Mouse (Mus musculus) kidney, embryonic 14.5 days (tissue): ENCODE results near the gene Ctu2. TPM values are rescaled to one million over a fixed set of nuclear protein-coding genes. Genes with fewer than 3 reads are reported as not detected.

ENCODE experiments used
- ATAC-seq: fragments of 200-750 bp; cut with Nextera tagmentation; 2 replicates; pipeline ENCODE4 v1.8.0; 2017; ENCODE audit warnings: moderate number of reproducible peaks, mild to moderate bottlenecking, moderate TSS enrichment, moderate library complexity; ENCODE audit not compliant: low FRiP score, low TSS enrichment
- H3K27ac ChIP-seq: fragments of 300-500 bp; sonication (generic); 2 replicates; pipeline ENCODE4 v1.5.1; 2014; ENCODE audit warnings: low read depth, mild to moderate bottlenecking, low read length, moderate library complexity, mixed read lengths
- H3K27me3 ChIP-seq: fragments of 300-500 bp; sonication (generic); 2 replicates; pipeline ENCODE4 v1.6.1; 2014; ENCODE audit warnings: mild to moderate bottlenecking, low read length; ENCODE audit not compliant: control insufficient read depth, insufficient read depth
- H3K36me3 ChIP-seq: fragments of 300-500 bp; sonication (generic); 2 replicates; pipeline ENCODE4 v1.6.1; 2014; ENCODE audit warnings: low read length, mixed read lengths; ENCODE audit not compliant: control insufficient read depth, insufficient read depth
- H3K4me1 ChIP-seq: fragments of 300-500 bp; sonication (generic); 2 replicates; pipeline ENCODE4 v1.6.1; 2014; ENCODE audit warnings: low read length, mixed read lengths; ENCODE audit not compliant: control insufficient read depth, insufficient read depth
- H3K4me2 ChIP-seq: fragments of 300-500 bp; sonication (generic); replicated peaks from 2 replicates; pipeline ENCODE4 v1.6.1; 2014; ENCODE audit warnings: low read depth, mild to moderate bottlenecking, low read length
- H3K4me3 ChIP-seq: fragments of 300-500 bp; sonication (generic); 2 replicates; pipeline ENCODE4 v1.5.1; 2014; ENCODE audit warnings: mild to moderate bottlenecking, low read length
- H3K9ac ChIP-seq: fragments of 300-500 bp; sonication (generic); 2 replicates; pipeline ENCODE4 v1.6.1; 2014; ENCODE audit warnings: low read depth, mild to moderate bottlenecking, low read length, moderate library complexity
- H3K9me3 ChIP-seq: fragments of 300-500 bp; sonication (generic); 2 replicates; pipeline ENCODE4 v1.6.1; 2016; ENCODE audit warnings: low read length; ENCODE audit not compliant: control insufficient read depth
- WGBS: fragments of 180-500 bp; shearing (Covaris S2); extraction: QIAGEN DNeasy Blood & Tissue Kit; methylation state at CpG from one replicate; pipeline ENCODE4 v1.1.7; 2014; 5-methylcytosine and 5-hydroxymethylcytosine counted together
- polyA plus RNA-seq: library from polyadenylated mRNA; unstranded; fragments of >200 nt; fragmentation: Nextera tagmentation; extraction: Ambion mirVana; gene quantifications from 2 replicates; pipeline ENCODE4 v1.2.1, GENCODE M21; 2014

The Ctu2 gene
- polyA plus RNA-seq, 1 experiment from 2014 or later: 50.4 TPM

GRCm38 (mm10) chr8:122469965-122470364 is 6.0 kb upstream of the Ctu2 start:
- no peak overlapping the region for H3K4me2 ChIP-seq
- H3K27ac ChIP-seq: no peak overlapping the region
- no peaks in the 10 kb centered on the region for H3K9me3 ChIP-seq
- peaks cover 40% of the 10 kb centered on the region for H3K36me3 ChIP-seq
- H3K27me3 ChIP-seq: no peaks in the 10 kb centered on the region
- peaks cover 7% of the 10 kb centered on the region for H3K4me1 ChIP-seq
- WGBS: 82% methylated on average over 10 of the region's 10 CpGs
- ATAC-seq: no peak
- H3K4me3 ChIP-seq: no peak overlapping the region
- no peak overlapping the region for H3K9ac ChIP-seq

GRCm38 (mm10) chr8:122470691-122471090 is 5.3 kb upstream of the Ctu2 start:
- Histone ChIP-seq H3K4me1 (peaks cover 10% of the 10 kb centered on the region), H3K9ac (no peak overlapping the region), H3K27ac (no peak overlapping the region), H3K9me3 (no peaks in the 10 kb centered on the region), H3K4me3 (no peak overlapping the region), H3K36me3 (peaks cover 40% of the 10 kb centered on the region), H3K27me3 (no peaks in the 10 kb centered on the region), H3K4me2 (no peak overlapping the region)
- no peak for ATAC-seq
- 84% methylated on average over 5 of the region's 5 CpGs for WGBS

- Histone ChIP-seq H3K36me3 (peaks cover 32% of the 10 kb centered on the region), H3K27me3 (no peaks in the 10 kb centered on the region), H3K9me3 (no peaks in the 10 kb centered on the region), H3K4me2 (no peak overlapping the region), H3K4me3 (no peak overlapping the region), H3K4me1 (peaks cover 16% of the 10 kb centered on the region), H3K27ac (no peak overlapping the region), H3K9ac (no peak overlapping the region)
- no peak for ATAC-seq
- WGBS: 88% methylated on average over 8 of the region's 8 CpGs
These were observed 2.0 kb upstream of the Ctu2 start for GRCm38 (mm10) chr8:122473911-122474421.

- WGBS: 8% methylated on average over 16 of the region's 16 CpGs
- H3K27ac ChIP-seq: peak overlapping the region; percentile 52; the same call in 1 of the 2 replicates
These were observed 887 bp upstream of the Ctu2 start for GRCm38 (mm10) chr8:122474951-122475560.

GRCm38 (mm10) chr8:122482448-122482847 is 6.5 kb downstream of the Ctu2 start:
- 90% methylated on average over 8 of the region's 8 CpGs for WGBS
- no peaks in the 10 kb centered on the region for H3K27me3 ChIP-seq
- no peaks in the 10 kb centered on the region for H3K9me3 ChIP-seq
- no peaks in the 10 kb centered on the region for H3K4me1 ChIP-seq
- no peak overlapping the region for H3K4me2 ChIP-seq
- no peak overlapping the region for H3K27ac ChIP-seq
- no peak overlapping the region for H3K4me3 ChIP-seq
- no peak for ATAC-seq
- peaks cover 91% of the 10 kb centered on the region for H3K36me3 ChIP-seq
- no peak overlapping the region for H3K9ac ChIP-seq

More at GRCm38 (mm10) chr8:122474951-122475560, 887 bp upstream of the Ctu2 start:
- Histone ChIP-seq H3K4me2 (peak overlapping the region; percentile 91), H3K9me3 (no peaks in the 10 kb centered on the region), H3K36me3 (peaks cover 37% of the 10 kb centered on the region), H3K4me3 (peak overlapping the region; percentile 99), H3K27me3 (no peaks in the 10 kb centered on the region), H3K9ac (peak overlapping the region; percentile 93), H3K4me1 (peaks cover 16% of the 10 kb centered on the region)
- ATAC-seq: 0 out of 2 replicates have a peak, but pooled peaks have one; percentile 17

GRCm38 (mm10) chr8:122483877-122484276 is 7.9 kb downstream of the Ctu2 start:
- 94% methylated on average over 7 of the region's 7 CpGs for WGBS
- Histone ChIP-seq H3K27me3 (no peaks in the 10 kb centered on the region), H3K9me3 (no peaks in the 10 kb centered on the region), H3K9ac (no peak overlapping the region), H3K4me3 (no peak overlapping the region), H3K36me3 (peaks cover 93% of the 10 kb centered on the region), H3K4me2 (no peak overlapping the region), H3K4me1 (no peaks in the 10 kb centered on the region), H3K27ac (no peak overlapping the region)
- no peak for ATAC-seq

- Histone ChIP-seq H3K4me1 (no peaks in the 10 kb centered on the region), H3K9ac (no peak overlapping the region), H3K36me3 (peaks cover 93% of the 10 kb centered on the region), H3K27me3 (no peaks in the 10 kb centered on the region), H3K9me3 (no peaks in the 10 kb centered on the region), H3K4me2 (no peak overlapping the region), H3K27ac (no peak overlapping the region), H3K4me3 (no peak overlapping the region)
- WGBS: 88% methylated on average over 12 of the region's 12 CpGs
- no peak for ATAC-seq
These were observed 8.9 kb downstream of the Ctu2 start for GRCm38 (mm10) chr8:122484831-122485230.

GRCm38 (mm10) chr8:122488387-122488786 is 12.4 kb downstream of the Ctu2 start:
- no peak for ATAC-seq
- Histone ChIP-seq H3K27ac (no peak overlapping the region), H3K4me2 (no peak overlapping the region), H3K9me3 (no peaks in the 10 kb centered on the region), H3K36me3 (peaks cover 82% of the 10 kb centered on the region), H3K4me3 (no peak overlapping the region), H3K9ac (no peak overlapping the region), H3K27me3 (no peaks in the 10 kb centered on the region), H3K4me1 (no peaks in the 10 kb centered on the region)
- 97% methylated on average over 9 of the region's 9 CpGs for WGBS

GRCm38 (mm10) chr8:122497016-122497734 is 21.2 kb downstream of the Ctu2 start:
- H3K4me2 ChIP-seq: no peak overlapping the region
- no peaks in the 10 kb centered on the region for H3K4me1 ChIP-seq
- H3K27ac ChIP-seq: no peak overlapping the region
- no peaks in the 10 kb centered on the region for H3K27me3 ChIP-seq
- peaks cover 68% of the 10 kb centered on the region for H3K36me3 ChIP-seq
- no peak overlapping the region for H3K9ac ChIP-seq
- no peaks in the 10 kb centered on the region for H3K9me3 ChIP-seq
- WGBS: 85% methylated on average over 11 of the region's 12 CpGs
- no peak overlapping the region for H3K4me3 ChIP-seq
- ATAC-seq: no peak
